Mouse (Mus musculus): Measurements from ENCODE around the gene Eef1a1. TPM values are rescaled to one million over a fixed set of nuclear protein-coding genes. Genes with fewer than 3 reads are reported as not detected.

The Eef1a1 gene
- polyA plus RNA-seq, 1 experiment, result 3,172 TPM

DNA sequence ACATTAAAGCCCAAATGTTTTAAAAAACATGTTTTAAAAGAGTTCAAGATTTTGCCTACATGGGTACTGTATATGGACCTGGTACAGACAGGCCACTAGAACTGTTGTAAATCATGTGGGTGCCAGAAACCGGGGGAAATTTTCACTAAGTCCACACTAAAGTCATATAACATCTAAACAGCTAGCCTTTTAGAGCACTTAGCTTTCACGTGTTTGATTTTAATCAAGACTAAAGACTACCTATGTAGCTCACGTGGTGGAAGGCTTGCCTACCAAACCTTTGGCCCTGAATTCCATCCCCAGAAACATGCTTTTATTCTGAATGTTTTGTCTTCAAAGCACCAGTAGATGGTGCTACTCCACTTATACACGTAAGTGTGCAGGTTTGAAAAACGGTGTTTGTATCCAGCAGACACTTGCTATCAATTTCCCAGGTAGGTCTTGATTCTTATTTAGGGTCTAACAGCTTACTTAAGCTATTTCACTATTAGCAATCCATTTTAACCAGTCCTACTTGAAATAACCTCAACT lies 11.9 kb downstream of the Eef1a1 start:
- Histone ChIP-seq H3K4me3 (replicated peaks; ENCODE audit: extremely low read depth, low read depth, low read length) (no peak overlapping the region), H3K4me1 (ENCODE audit: control insufficient read depth, insufficient read depth, low read length) (peaks cover 3% of the 10 kb centered on the region; the same call in 1 of the 2 replicates)
- WGBS, result 11% methylated on average over 5 of the region's 5 CpGs
- no peak for DNase-seq
- TF ChIP-seq CTCF (IDR thresholded peaks at IDR 0.05; ENCODE audit: insufficient read depth, low read length), result no peak
- no peak for TF ChIP-seq POLR2A (IDR thresholded peaks at IDR 0.05; ENCODE audit: borderline replicate concordance, extremely low read depth, low read depth, low read length)

DNA sequence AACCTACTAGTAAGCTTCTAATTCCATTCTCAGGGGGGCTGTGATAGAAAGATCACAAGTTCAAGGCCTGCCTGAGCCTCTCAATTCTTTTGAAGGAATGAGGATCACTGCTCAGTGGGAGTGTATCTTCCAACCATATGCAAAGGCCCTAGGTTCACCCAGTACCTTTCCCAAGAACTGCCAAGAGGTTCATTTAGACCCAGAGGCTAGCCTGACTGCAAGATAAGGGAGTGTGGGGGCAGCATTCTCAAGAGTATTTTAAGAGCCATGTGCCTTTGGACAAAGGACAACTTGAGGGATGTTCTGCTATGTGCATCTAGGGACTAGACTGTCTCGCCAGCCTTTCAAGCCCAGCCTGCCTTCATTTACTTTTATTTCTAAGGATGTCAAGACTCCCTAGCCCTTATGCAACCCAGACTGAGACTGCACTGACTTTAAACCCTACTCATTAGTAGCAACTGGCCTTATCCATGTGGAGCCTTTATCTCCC lies 12.4 kb downstream of the Eef1a1 start:
- 0 out of 2 replicates have a peak, but pooled peaks cover 3% of the 10 kb centered on the region for H3K4me1 ChIP-seq (ENCODE audit: control insufficient read depth, insufficient read depth, low read length)
- TF ChIP-seq CTCF (IDR thresholded peaks at IDR 0.05; ENCODE audit: insufficient read depth, low read length), result no peak
- TF ChIP-seq POLR2A (IDR thresholded peaks at IDR 0.05; ENCODE audit: borderline replicate concordance, extremely low read depth, low read depth, low read length), result no peak
- no peak overlapping the region for H3K4me3 ChIP-seq (replicated peaks; ENCODE audit: extremely low read depth, low read depth, low read length)
- no peak for DNase-seq
- 41% methylated on average over 1 of the region's 1 CpGs for WGBS

DNA sequence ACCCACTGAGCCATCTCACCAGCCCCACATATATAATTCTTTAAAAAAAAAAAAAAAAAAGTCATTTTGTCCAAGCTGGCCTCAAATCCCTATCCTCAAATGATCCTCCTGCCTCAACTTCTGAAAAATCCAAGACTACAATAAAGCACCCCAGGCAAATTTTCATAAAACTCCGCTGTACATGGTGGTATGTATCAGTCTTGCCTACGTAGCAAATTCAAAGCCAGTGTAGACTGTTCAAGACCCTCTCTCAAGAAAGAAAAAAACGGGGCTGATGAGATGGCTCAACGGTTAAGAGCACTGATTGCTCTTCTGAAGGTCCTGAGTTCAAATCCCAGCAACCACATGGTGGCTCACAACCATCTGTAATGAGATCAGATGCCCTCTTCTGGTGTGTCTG lies 13.1 kb downstream of the Eef1a1 start:
- TF ChIP-seq CTCF (IDR thresholded peaks at IDR 0.05; ENCODE audit: insufficient read depth, low read length) (no peak), POLR2A (IDR thresholded peaks at IDR 0.05; ENCODE audit: borderline replicate concordance, extremely low read depth, low read depth, low read length) (no peak)
- whole genome bisulfite sequencing, result 80% methylated on average over 4 of the region's 4 CpGs
- 0 out of 2 replicates have a peak, but pooled peaks cover 3% of the 10 kb centered on the region for H3K4me1 ChIP-seq (ENCODE audit: control insufficient read depth, insufficient read depth, low read length)

DNA sequence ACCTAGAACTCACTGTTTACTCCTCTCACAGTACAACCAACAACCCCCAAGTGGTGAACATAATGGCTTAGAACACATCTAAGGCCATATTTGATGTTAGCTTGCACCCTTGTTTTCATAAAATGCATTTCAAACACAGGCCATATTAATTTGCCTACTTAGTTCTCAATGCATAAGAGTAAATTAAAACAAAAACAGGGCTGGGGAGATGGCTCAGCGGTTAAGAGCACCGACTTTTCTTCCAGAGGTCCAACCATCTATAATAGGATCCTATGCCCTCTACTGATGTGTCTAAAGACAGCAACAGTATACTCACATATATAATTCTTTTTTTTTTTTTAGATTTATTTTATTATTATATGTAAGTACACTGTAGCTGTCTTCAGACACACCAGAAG lies 13.6 kb downstream of the Eef1a1 start:
- TF ChIP-seq POLR2A (IDR thresholded peaks at IDR 0.05; ENCODE audit: borderline replicate concordance, extremely low read depth, low read depth, low read length) (no peak), CTCF (IDR thresholded peaks at IDR 0.05; ENCODE audit: insufficient read depth, low read length) (no peak)
- 83% methylated on average over 2 of the region's 2 CpGs for WGBS
- 0 out of 2 replicates have a peak, but pooled peaks cover 3% of the 10 kb centered on the region for H3K4me1 ChIP-seq (ENCODE audit: control insufficient read depth, insufficient read depth, low read length)
- DNase-seq, result no peak
- H3K4me3 ChIP-seq (replicated peaks; ENCODE audit: extremely low read depth, low read depth, low read length), result no peak overlapping the region

More for the DNA sequence above, 13.1 kb downstream of the Eef1a1 start:
- no peak for DNase-seq
- no peak overlapping the region for H3K4me3 ChIP-seq (replicated peaks; ENCODE audit: extremely low read depth, low read depth, low read length)

DNA sequence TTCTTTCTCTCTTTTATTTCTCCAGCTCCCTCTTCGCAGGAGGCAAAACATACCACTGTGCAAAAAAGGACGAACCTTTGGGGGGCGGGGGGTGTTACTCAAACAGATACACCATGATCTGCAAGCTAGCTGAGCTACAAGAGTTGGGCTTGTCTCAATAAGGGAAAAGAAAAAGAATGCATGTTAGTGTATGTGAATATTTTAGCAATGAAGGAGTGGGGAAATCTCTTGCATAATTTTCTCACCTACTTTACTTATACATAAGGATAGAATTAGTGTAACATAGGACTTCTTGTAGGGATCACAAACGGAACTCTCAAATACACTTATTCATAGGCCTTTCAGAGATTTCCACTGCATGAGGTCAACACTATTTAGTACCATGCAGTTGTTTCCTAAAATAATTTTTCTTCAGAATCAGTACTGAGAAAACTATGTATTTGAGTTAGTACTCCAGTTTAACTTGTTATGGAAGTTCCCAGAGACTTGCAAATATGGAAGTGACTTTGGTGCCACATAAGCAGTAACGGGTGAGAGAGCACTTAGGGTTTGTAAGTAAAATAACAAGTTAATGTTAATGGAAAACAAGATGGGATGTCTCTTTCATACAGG lies 14.1 kb downstream of the Eef1a1 start:
- DNase-seq, result no peak
- WGBS, result 73% methylated on average over 5 of the region's 5 CpGs
- H3K4me3 ChIP-seq (replicated peaks; ENCODE audit: extremely low read depth, low read depth, low read length), result no peak overlapping the region
- 0 out of 2 replicates have a peak, but pooled peaks cover 3% of the 10 kb centered on the region for H3K4me1 ChIP-seq (ENCODE audit: control insufficient read depth, insufficient read depth, low read length)
- TF ChIP-seq CTCF (IDR thresholded peaks at IDR 0.05; ENCODE audit: insufficient read depth, low read length), result no peak
- TF ChIP-seq POLR2A (IDR thresholded peaks at IDR 0.05; ENCODE audit: borderline replicate concordance, extremely low read depth, low read depth, low read length), result no peak

DNA sequence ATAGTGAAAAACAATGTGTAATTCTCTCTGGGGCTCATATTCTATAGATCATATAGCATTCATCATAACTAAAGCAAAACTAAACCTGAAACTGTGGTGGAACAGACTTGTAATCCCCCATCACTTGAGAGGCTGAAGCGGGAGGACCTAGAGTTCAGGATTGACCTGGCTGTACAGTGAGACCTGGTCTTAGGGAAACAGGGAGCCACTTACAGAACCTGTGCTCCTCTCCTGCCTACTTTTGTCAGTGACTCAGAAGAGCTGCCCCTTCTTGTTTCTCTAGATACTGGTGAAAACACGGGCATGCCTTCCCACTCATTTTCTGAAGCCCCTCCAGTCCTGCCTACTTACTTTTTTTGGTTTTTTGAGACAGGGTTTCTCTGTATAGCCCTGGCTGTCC lies 14.7 kb downstream of the Eef1a1 start:
- WGBS, result 63% methylated on average over 2 of the region's 2 CpGs
- no peak overlapping the region for H3K4me3 ChIP-seq (replicated peaks; ENCODE audit: extremely low read depth, low read depth, low read length)
- TF ChIP-seq CTCF (IDR thresholded peaks at IDR 0.05; ENCODE audit: insufficient read depth, low read length) (no peak), POLR2A (IDR thresholded peaks at IDR 0.05; ENCODE audit: borderline replicate concordance, extremely low read depth, low read depth, low read length) (no peak)

DNA sequence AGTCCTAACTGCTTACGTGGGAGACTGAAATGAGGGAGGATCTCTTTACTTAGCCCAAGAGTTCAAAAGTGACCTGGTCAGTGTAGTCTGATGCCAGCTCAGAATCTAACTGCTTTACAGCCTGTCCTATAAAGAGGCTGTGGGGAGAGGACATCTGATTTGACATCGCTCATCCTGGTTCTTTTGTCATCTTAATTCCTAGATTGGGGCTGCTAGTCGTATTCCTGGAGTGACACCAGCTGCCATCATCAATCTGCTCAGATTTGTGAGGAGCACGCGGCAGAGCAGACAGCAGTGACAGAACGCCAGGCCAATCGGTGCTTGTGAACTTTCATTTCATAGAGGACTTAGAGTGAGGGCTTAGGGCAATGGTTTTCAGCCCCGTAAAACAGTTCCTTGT lies 15.4 kb downstream of the Eef1a1 start:
- 80% methylated on average over 8 of the region's 8 CpGs for WGBS
- H3K4me1 ChIP-seq (ENCODE audit: control insufficient read depth, insufficient read depth, low read length), result no peaks in the 10 kb centered on the region
- DNase-seq, result no peak
- H3K4me3 ChIP-seq (replicated peaks; ENCODE audit: extremely low read depth, low read depth, low read length), result no peak overlapping the region
- no peak for TF ChIP-seq POLR2A (IDR thresholded peaks at IDR 0.05; ENCODE audit: borderline replicate concordance, extremely low read depth, low read depth, low read length)
- TF ChIP-seq CTCF (IDR thresholded peaks at IDR 0.05; ENCODE audit: insufficient read depth, low read length), result no peak

More for the DNA sequence above, 14.7 kb downstream of the Eef1a1 start:
- no peaks in the 10 kb centered on the region for H3K4me1 ChIP-seq (ENCODE audit: control insufficient read depth, insufficient read depth, low read length)
- no peak for DNase-seq

DNA sequence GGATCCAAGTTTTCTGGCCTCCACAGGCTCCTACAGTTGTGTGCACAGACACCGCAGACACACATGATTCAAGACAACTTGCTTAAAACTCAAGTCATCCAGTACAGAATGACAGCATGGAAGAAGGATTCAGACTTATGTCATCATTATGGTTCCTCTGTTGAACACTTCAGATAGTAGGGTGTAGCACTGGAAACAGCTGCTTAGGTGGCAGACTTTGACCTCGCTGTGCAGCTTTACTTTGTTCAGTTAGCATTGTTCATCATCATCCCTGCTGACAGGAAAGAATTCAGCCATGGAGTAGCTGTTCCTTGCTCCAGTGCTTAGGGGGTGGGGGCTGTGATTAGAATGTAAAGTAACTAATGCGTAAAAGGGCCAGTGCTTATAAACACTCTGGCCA lies 23.2 kb downstream of the Eef1a1 start:
- Histone ChIP-seq H3K4me1 (ENCODE audit: control insufficient read depth, insufficient read depth, low read length) (no peaks in the 10 kb centered on the region), H3K4me3 (replicated peaks; ENCODE audit: extremely low read depth, low read depth, low read length) (no peak overlapping the region)
- WGBS, result 95% methylated on average over 3 of the region's 3 CpGs
- DNase-seq, result no peak
- TF ChIP-seq POLR2A (IDR thresholded peaks at IDR 0.05; ENCODE audit: borderline replicate concordance, extremely low read depth, low read depth, low read length) (no peak), CTCF (IDR thresholded peaks at IDR 0.05; ENCODE audit: insufficient read depth, low read length) (no peak)

DNA sequence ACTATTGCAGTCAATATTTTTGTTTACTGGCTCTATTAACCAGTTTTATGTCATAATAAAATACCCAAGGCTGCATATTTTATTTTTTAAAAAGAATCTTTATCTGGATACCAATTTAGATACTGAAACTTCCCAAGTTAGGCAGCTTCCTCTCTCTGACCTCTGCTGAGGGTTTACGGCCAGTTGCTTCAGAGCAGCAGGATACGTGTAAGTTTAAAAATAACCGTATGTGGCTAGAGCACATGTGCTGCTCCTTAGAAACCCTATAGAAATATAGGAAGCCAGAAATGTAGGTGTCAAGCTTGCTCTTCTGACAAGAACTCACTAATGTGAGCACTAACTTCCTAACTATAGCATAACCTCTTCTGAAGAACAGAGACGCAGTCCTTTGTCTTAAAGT lies 25.6 kb downstream of the Eef1a1 start:
- Histone ChIP-seq H3K4me1 (ENCODE audit: control insufficient read depth, insufficient read depth, low read length) (no peaks in the 10 kb centered on the region), H3K4me3 (replicated peaks; ENCODE audit: extremely low read depth, low read depth, low read length) (no peak overlapping the region)
- TF ChIP-seq CTCF (IDR thresholded peaks at IDR 0.05; ENCODE audit: insufficient read depth, low read length) (no peak), POLR2A (IDR thresholded peaks at IDR 0.05; ENCODE audit: borderline replicate concordance, extremely low read depth, low read depth, low read length) (no peak)
- 77% methylated on average over 4 of the region's 4 CpGs for WGBS
- no peak for DNase-seq

DNA sequence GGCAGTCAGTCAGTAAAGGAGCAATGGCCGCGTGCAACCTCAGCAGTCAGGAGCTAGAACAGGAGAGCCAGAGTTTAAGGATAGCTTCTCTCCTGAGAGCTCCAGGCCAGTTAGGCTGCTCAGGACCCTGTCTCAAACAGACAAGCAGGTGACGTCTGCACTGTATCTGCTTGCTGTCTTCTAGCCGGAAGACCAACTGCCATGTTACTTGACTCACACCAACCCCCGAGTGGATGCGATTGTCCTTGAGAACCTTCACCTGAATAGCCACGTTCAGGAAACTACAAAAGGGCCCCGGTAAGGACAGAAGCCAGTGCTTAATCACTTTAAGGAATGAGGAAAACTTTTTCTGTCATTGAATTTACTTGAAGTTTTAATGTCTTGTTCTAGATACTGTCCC lies 31.9 kb downstream of the Eef1a1 start:
- WGBS, result 91% methylated on average over 8 of the region's 8 CpGs
- Histone ChIP-seq H3K4me3 (replicated peaks; ENCODE audit: extremely low read depth, low read depth, low read length) (no peak overlapping the region), H3K4me1 (ENCODE audit: control insufficient read depth, insufficient read depth, low read length) (no peaks in the 10 kb centered on the region)
- TF ChIP-seq POLR2A (IDR thresholded peaks at IDR 0.05; ENCODE audit: borderline replicate concordance, extremely low read depth, low read depth, low read length), result no peak
- no peak for TF ChIP-seq CTCF (IDR thresholded peaks at IDR 0.05; ENCODE audit: insufficient read depth, low read length)
- no peak for DNase-seq

Data from lung, adult 2 months (tissue).